Comparison of ENCODE assay signal across 22 mouse cellular contexts in the genomic region with DNA sequence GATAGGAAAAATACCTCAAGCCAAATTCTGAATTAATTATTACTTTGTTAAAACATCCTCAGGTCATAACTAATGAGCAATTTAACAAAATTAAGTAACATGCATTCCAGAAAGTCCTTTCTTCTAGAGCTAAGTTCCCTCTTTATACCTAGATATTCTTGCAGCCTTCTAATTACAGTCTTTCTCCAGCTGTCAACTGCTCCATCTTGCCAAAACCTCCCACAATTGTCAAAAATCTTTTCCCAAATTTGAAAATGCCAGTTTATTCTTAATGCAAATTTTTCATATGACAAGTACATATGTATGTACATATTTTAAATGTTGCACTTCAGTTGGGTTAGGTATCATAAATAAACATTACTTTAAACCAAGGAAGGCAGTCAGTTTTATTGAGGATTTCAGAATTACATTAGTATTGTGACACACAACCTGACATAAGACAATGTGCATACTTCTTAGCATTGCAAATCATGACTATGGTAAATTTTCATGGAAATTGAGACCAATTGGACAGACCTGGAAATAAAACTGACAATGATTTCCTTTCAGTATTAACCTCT.
DNase-seq lines count a peak whose midpoint lies in the region; ATAC-seq and TF ChIP-seq lines count a peak whose summit lies in the region.
"Had no signal": no experiment of that assay in that cellular context is flagged by ENCODE, and none has a peak within 500 bp of the region (broad histone marks: within the 10 kb centered on the region; RNA-seq: fewer than 3 reads in every experiment).

No protein-coding gene starts in this region.

- TF ChIP-seq POLR2A in brain, embryonic 14.5 days (IDR thresholded peaks at IDR 0.05; ENCODE audit: borderline replicate concordance, extremely low read depth, insufficient read depth, insufficient read length, poor library complexity, severe bottlenecking): no peak

- no peak overlapping the region for H3K4me3 ChIP-seq in forebrain, embryonic 15.5 days
- no peak overlapping the region for H3K4me3 ChIP-seq in forebrain, embryonic 11.5 days (ENCODE audit: low read depth, low read length)
- H3K4me3 ChIP-seq: embryonic facial prominence, embryonic 13.5 days; gastrocnemius, adult 2 months; heart, embryonic 13.5 days; hindbrain, embryonic 15.5 days had no signal

- H3K36me3 ChIP-seq in forebrain, embryonic 15.5 days: no peaks in the 10 kb centered on the region
- H3K36me3 ChIP-seq in forebrain, embryonic 11.5 days (ENCODE audit: control insufficient read depth, insufficient read depth, low read length): no peaks in the 10 kb centered on the region
- H3K36me3 ChIP-seq: embryonic facial prominence, embryonic 13.5 days; heart, embryonic 13.5 days; hindbrain, embryonic 15.5 days had no signal

- no peaks in the 10 kb centered on the region for H3K27me3 ChIP-seq in forebrain, embryonic 15.5 days
- no peaks in the 10 kb centered on the region for H3K27me3 ChIP-seq in forebrain, embryonic 11.5 days (ENCODE audit: control insufficient read depth, insufficient read depth, low read length)
- H3K27me3 ChIP-seq: CH12.LX; embryonic facial prominence, embryonic 13.5 days; heart, embryonic 13.5 days; hindbrain, embryonic 15.5 days; Patski had no signal

- no peaks in the 10 kb centered on the region for H3K9me3 ChIP-seq in forebrain, embryonic 15.5 days
- no peaks in the 10 kb centered on the region for H3K9me3 ChIP-seq in forebrain, embryonic 11.5 days (ENCODE audit: control insufficient read depth, low read length)
- H3K9me3 ChIP-seq: embryonic facial prominence, embryonic 13.5 days; heart, embryonic 13.5 days; hindbrain, embryonic 15.5 days had no signal

- TF ChIP-seq CTCF in brain, embryonic 14.5 days (IDR thresholded peaks at IDR 0.05; ENCODE audit: borderline replicate concordance, extremely low read depth, insufficient read depth, insufficient read length): no peak

- peak; percentile 60 for ATAC-seq in forebrain, embryonic 15.5 days (replicated peaks)
- ATAC-seq in forebrain, embryonic 11.5 days (replicated peaks; ENCODE audit: low FRiP score): no peak
- no peak for ATAC-seq in cerebellum, adult (ENCODE audit: insufficient number of reproducible peaks, low FRiP score, low TSS enrichment)
- ATAC-seq: activated CD4-positive, CD25-positive, alpha-beta regulatory T cell, adult 4 months; intestine, embryonic 16.5 days; Patski had no signal

- H3K4me1 ChIP-seq in forebrain, embryonic 15.5 days: no peaks in the 10 kb centered on the region
- H3K4me1 ChIP-seq in forebrain, embryonic 11.5 days (replicated peaks; ENCODE audit: control insufficient read depth, insufficient read depth, low read length): no peaks in the 10 kb centered on the region
- H3K4me1 ChIP-seq: embryonic facial prominence, embryonic 13.5 days; heart, embryonic 13.5 days; hindbrain, embryonic 15.5 days had no signal

- intact Hi-C loops in left cerebral cortex, postnatal 14 days (cut with DNase I): no loop called here

- no peak overlapping the region for H3K9ac ChIP-seq in forebrain, embryonic 15.5 days (replicated peaks)
- H3K9ac ChIP-seq in forebrain, embryonic 11.5 days (ENCODE audit: low read length): no peak overlapping the region
- H3K9ac ChIP-seq: embryonic facial prominence, embryonic 13.5 days; heart, embryonic 13.5 days; hindbrain, embryonic 15.5 days had no signal

- no peak overlapping the region for H3K4me2 ChIP-seq in forebrain, embryonic 15.5 days (replicated peaks)
- H3K4me2 ChIP-seq in forebrain, embryonic 11.5 days (ENCODE audit: low read depth, low read length, severe bottlenecking): no peak overlapping the region
- H3K4me2 ChIP-seq: embryonic facial prominence, embryonic 13.5 days; heart, embryonic 13.5 days; hindbrain, embryonic 15.5 days had no signal

- no peak for DNase-seq in forebrain, embryonic 11.5 days (ENCODE audit: low spot score)
- DNase-seq in left cerebral cortex, postnatal 14 days (ENCODE audit: low spot score in 2 of 2): peak; percentile 2 to 4
- DNase-seq in left cerebral cortex, adult 11 months (ENCODE audit: low spot score): no peak
- DNase-seq in brain, embryonic 14.5 days (ENCODE audit: low read depth): peak; percentile 19
- DNase-seq: adrenal gland, adult 2 months; adrenal gland, postnatal 25 days; cerebellum, adult 11-12 months; cerebellum, adult 9-11 months; cerebellum, postnatal 36 days; gastrocnemius, adult 2 months; gastrocnemius, postnatal 25 days; heart, postnatal 36 days; kidney, adult 2 months had no signal

- no peak overlapping the region for H3K27ac ChIP-seq in forebrain, embryonic 15.5 days (replicated peaks)
- no peak overlapping the region for H3K27ac ChIP-seq in forebrain, embryonic 11.5 days (ENCODE audit: low read depth, low read length)
- H3K27ac ChIP-seq: embryonic facial prominence, embryonic 13.5 days; gastrocnemius, adult 2 months; heart, embryonic 13.5 days; hindbrain, embryonic 15.5 days had no signal

Comparison
In these comparisons a context has a peak if more than half of its experiments do, and no peak if none do; other contexts are left out.
1. DNase-seq: peak in left cerebral cortex, postnatal 14 days (2 of 2) and brain, embryonic 14.5 days (single experiment); none in forebrain, embryonic 11.5 days (single experiment) and left cerebral cortex, adult 11 months (single experiment).